Mouse (Mus musculus) right cerebral cortex, postnatal 14 days (tissue): ENCODE results near the gene Rgcc.

Experiments
- DNase-seq: peaks from one replicate; pipeline ENCODE4 v3.0.0; 2022

The Rgcc gene

GRCm38 (mm10) chr14:79275870-79276395 lies 25.5 kb downstream of the Rgcc start:
- DNase-seq, result no peak

- DNase-seq, result no peak
Measured at GRCm38 (mm10) chr14:79275441-79275840, 26.0 kb downstream of the Rgcc start.

GRCm38 (mm10) chr14:79273697-79274477 lies 27.6 kb downstream of the Rgcc start:
- DNase-seq, result no peak

- DNase-seq, result no peak
Measured at GRCm38 (mm10) chr14:79272991-79273390, 28.5 kb downstream of the Rgcc start.

- DNase-seq, result no peak
Measured at GRCm38 (mm10) chr14:79272188-79272694, 29.2 kb downstream of the Rgcc start.

- DNase-seq, result no peak
Measured at GRCm38 (mm10) chr14:79269551-79269950, 31.9 kb downstream of the Rgcc start.

GRCm38 (mm10) chr14:79267878-79268277 lies 33.6 kb downstream of the Rgcc start:
- no peak for DNase-seq

GRCm38 (mm10) chr14:79267382-79267781 lies 34.1 kb downstream of the Rgcc start:
- no peak for DNase-seq

- DNase-seq, result no peak
Measured at GRCm38 (mm10) chr14:79266408-79266807, 35.0 kb downstream of the Rgcc start.

- no peak for DNase-seq
Measured at GRCm38 (mm10) chr14:79265738-79266137, 35.7 kb downstream of the Rgcc start.

- DNase-seq, result no peak
Measured at GRCm38 (mm10) chr14:79263321-79263720, 38.1 kb downstream of the Rgcc start.

GRCm38 (mm10) chr14:79262677-79263076 lies 38.8 kb downstream of the Rgcc start:
- DNase-seq, result peak; percentile 24

GRCm38 (mm10) chr14:79259062-79259779 lies 42.2 kb downstream of the Rgcc start:
- no peak for DNase-seq

GRCm38 (mm10) chr14:79256656-79257055 lies 44.8 kb downstream of the Rgcc start:
- DNase-seq, result no peak

GRCm38 (mm10) chr14:79255786-79256185 lies 45.7 kb downstream of the Rgcc start:
- DNase-seq, result no peak

GRCm38 (mm10) chr14:79251727-79252285 lies 49.6 kb downstream of the Rgcc start:
- DNase-seq, result no peak

- no peak for DNase-seq
Measured at GRCm38 (mm10) chr14:79244571-79244970, 56.9 kb downstream of the Rgcc start.

GRCm38 (mm10) chr14:79243038-79243883 lies 58.2 kb downstream of the Rgcc start:
- no peak for DNase-seq

GRCm38 (mm10) chr14:79242386-79242720 lies 59.1 kb downstream of the Rgcc start:
- DNase-seq, result no peak

GRCm38 (mm10) chr14:79241656-79242385 lies 59.6 kb downstream of the Rgcc start:
- no peak for DNase-seq

- DNase-seq, result no peak
Measured at GRCm38 (mm10) chr14:79241057-79241570, 60.3 kb downstream of the Rgcc start.

GRCm38 (mm10) chr14:79239402-79239801 lies 62.0 kb downstream of the Rgcc start:
- DNase-seq, result no peak
